Mouse (Mus musculus): ENCODE measurements around the gene Rapgef3.

The Rapgef3 gene

GRCm38 (mm10) chr15:97720026-97720675, 47.6 kb downstream of the Rapgef3 start:
- no peak for DNase-seq (ENCODE audit: low spot score)

- no peak for DNase-seq (ENCODE audit: low spot score)
Measured at GRCm38 (mm10) chr15:97719494-97719893, 48.3 kb downstream of the Rapgef3 start.

- DNase-seq (ENCODE audit: low spot score), result no peak
Measured at GRCm38 (mm10) chr15:97718535-97719155, 49.1 kb downstream of the Rapgef3 start.

GRCm38 (mm10) chr15:97717861-97718534, 49.8 kb downstream of the Rapgef3 start:
- DNase-seq (ENCODE audit: low spot score), result no peak

- DNase-seq (ENCODE audit: low spot score), result no peak
Measured at GRCm38 (mm10) chr15:97716782-97717181, 51.0 kb downstream of the Rapgef3 start.

- DNase-seq (ENCODE audit: low spot score), result no peak
Measured at GRCm38 (mm10) chr15:97715734-97716133, 52.0 kb downstream of the Rapgef3 start.

GRCm38 (mm10) chr15:97715083-97715482, 52.7 kb downstream of the Rapgef3 start:
- no peak for DNase-seq (ENCODE audit: low spot score)

GRCm38 (mm10) chr15:97712546-97712945, 55.2 kb downstream of the Rapgef3 start:
- no peak for DNase-seq (ENCODE audit: low spot score)

- no peak for DNase-seq (ENCODE audit: low spot score)
Measured at GRCm38 (mm10) chr15:97710906-97711305, 56.9 kb downstream of the Rapgef3 start.

GRCm38 (mm10) chr15:97705211-97706050, 62.3 kb downstream of the Rapgef3 start, which contains the start of gene Rpap3:
TSS of gene Rpap3 (minus strand) at chr15:97705825.
- DNase-seq (ENCODE audit: low spot score), result peak; percentile 43

GRCm38 (mm10) chr15:97696616-97697015, 71.2 kb downstream of the Rapgef3 start:
- no peak for DNase-seq (ENCODE audit: low spot score)
